In genomic region chr14:78776659-78777058, GRCm38 (mm10) we compare ENCODE assay signal across 12 mouse cellular contexts. TPM values are rescaled to one million over a fixed set of nuclear protein-coding genes. Genes with fewer than 3 reads are reported as not detected.
A peak's percentile ranks its signal among the peaks of the same experiment; 100 is the strongest.
DNase-seq lines count a peak whose midpoint lies in the region; ATAC-seq and TF ChIP-seq lines count a peak whose summit lies in the region.
"Had no signal": no experiment of that assay in that cellular context is flagged by ENCODE, and none has a peak within 500 bp of the region (broad histone marks: within the 10 kb centered on the region; RNA-seq: fewer than 3 reads in every experiment).

No protein-coding gene starts in this region.

- no peaks in the 10 kb centered on the region for H3K9me3 ChIP-seq in heart, embryonic 11.5 days (replicated peaks; ENCODE audit: control insufficient read depth, low read length)
- H3K9me3 ChIP-seq in lung, embryonic 14.5 days (ENCODE audit: low read depth, low read length): no peaks in the 10 kb centered on the region
- no peaks in the 10 kb centered on the region for H3K9me3 ChIP-seq in hindbrain, embryonic 14.5 days (ENCODE audit: control insufficient read depth, low read length)
- H3K9me3 ChIP-seq in stomach, embryonic 14.5 days (ENCODE audit: control insufficient read depth, low read depth, low read length): no peaks in the 10 kb centered on the region

- no peak for DNase-seq in heart, postnatal 10 days
- DNase-seq in lung, embryonic 14.5 days: no peak
- no peak for DNase-seq in lung, adult 18-20 months
- no peak for DNase-seq in hindbrain, embryonic 14.5 days (ENCODE audit: low spot score)
- DNase-seq in liver: no peak
- DNase-seq: cerebellum, adult 11 months; lung, postnatal 10 days had no signal

- H3K4me1 ChIP-seq in heart, embryonic 11.5 days (ENCODE audit: control insufficient read depth, insufficient read depth, low read length): no peaks in the 10 kb centered on the region
- no peaks in the 10 kb centered on the region for H3K4me1 ChIP-seq in lung, embryonic 14.5 days (ENCODE audit: insufficient read depth)
- peaks cover 21% of the 10 kb centered on the region for H3K4me1 ChIP-seq in hindbrain, embryonic 14.5 days (replicated peaks; ENCODE audit: control insufficient read depth, insufficient read depth, low read length)
- peaks cover 4% of the 10 kb centered on the region; the same call in 1 of the 2 replicates for H3K4me1 ChIP-seq in stomach, embryonic 14.5 days (ENCODE audit: control insufficient read depth, insufficient read depth, low read length)

- WGBS in heart, embryonic 11.5 days (ENCODE audit: insufficient replicate concordance): 20% methylated on average over 8 of the region's 8 CpGs
- WGBS in lung, embryonic 14.5 days: 27% methylated on average over 8 of the region's 8 CpGs
- WGBS in hindbrain, embryonic 14.5 days: 6% methylated on average over 8 of the region's 8 CpGs
- 20% methylated on average over 8 of the region's 8 CpGs for WGBS in stomach, embryonic 14.5 days

- H3K27ac ChIP-seq in heart, embryonic 11.5 days (ENCODE audit: low read depth, low read length): no peak overlapping the region
- no peak overlapping the region for H3K27ac ChIP-seq in lung, embryonic 14.5 days (ENCODE audit: low read depth)
- H3K27ac ChIP-seq in hindbrain, embryonic 14.5 days: no peak overlapping the region
- no peak overlapping the region for H3K27ac ChIP-seq in stomach, embryonic 14.5 days (ENCODE audit: low read length)

- no peak for ATAC-seq in heart, embryonic 11.5 days (replicated peaks; ENCODE audit: insufficient number of reproducible peaks, low FRiP score, low TSS enrichment)
- ATAC-seq in lung, embryonic 14.5 days (ENCODE audit: insufficient read depth): no peak
- ATAC-seq in hindbrain, embryonic 14.5 days (ENCODE audit: low FRiP score): no peak
- no peak for ATAC-seq in stomach, embryonic 14.5 days (ENCODE audit: insufficient number of reproducible peaks, insufficient read depth, low FRiP score, low read depth)
- ATAC-seq in granulocyte monocyte progenitor cell, adult 5-6 weeks (replicated peaks; ENCODE audit: poor library complexity, severe bottlenecking): no peak
- ATAC-seq: CD4-positive, CD25-positive, alpha-beta regulatory T cell, adult 4 months had no signal

- no peaks in the 10 kb centered on the region for H3K36me3 ChIP-seq in heart, embryonic 11.5 days (ENCODE audit: control insufficient read depth, insufficient read depth, low read length)
- H3K36me3 ChIP-seq in lung, embryonic 14.5 days (ENCODE audit: insufficient read depth): no peaks in the 10 kb centered on the region
- no peaks in the 10 kb centered on the region for H3K36me3 ChIP-seq in hindbrain, embryonic 14.5 days (replicated peaks; ENCODE audit: control insufficient read depth, insufficient read depth)
- no peaks in the 10 kb centered on the region for H3K36me3 ChIP-seq in stomach, embryonic 14.5 days (ENCODE audit: control insufficient read depth, insufficient read depth, low read length)

- H3K27me3 ChIP-seq in heart, embryonic 11.5 days (ENCODE audit: control insufficient read depth, insufficient read depth, low read length): no peaks in the 10 kb centered on the region
- no peaks in the 10 kb centered on the region for H3K27me3 ChIP-seq in lung, embryonic 14.5 days (ENCODE audit: insufficient read depth, low read length)
- H3K27me3 ChIP-seq in hindbrain, embryonic 14.5 days (ENCODE audit: control insufficient read depth, insufficient read depth, low read length): no peaks in the 10 kb centered on the region
- H3K27me3 ChIP-seq in stomach, embryonic 14.5 days (ENCODE audit: control insufficient read depth, insufficient read depth, low read length): no peaks in the 10 kb centered on the region

- H3K4me3 ChIP-seq in heart, embryonic 11.5 days (ENCODE audit: low read depth, low read length): no peak overlapping the region
- no peak overlapping the region for H3K4me3 ChIP-seq in lung, embryonic 14.5 days (ENCODE audit: low read depth, low read length)
- H3K4me3 ChIP-seq in hindbrain, embryonic 14.5 days (replicated peaks; ENCODE audit: low read length): peak overlapping the region; percentile 14; the same call in 1 of the 2 replicates
- H3K4me3 ChIP-seq in stomach, embryonic 14.5 days (ENCODE audit: low read depth, low read length): no peak overlapping the region
- H3K4me3 ChIP-seq: erythroblast, embryonic 14.5 days had no signal

- intact Hi-C loops in heart, postnatal 10 days (cut with DNase I): no loop called here

- H3K9ac ChIP-seq in heart, embryonic 11.5 days (ENCODE audit: low read depth, low read length): no peak overlapping the region
- H3K9ac ChIP-seq in lung, embryonic 14.5 days: no peak overlapping the region
- H3K9ac ChIP-seq in hindbrain, embryonic 14.5 days: peak overlapping the region; percentile 18; the same call in 1 of the 2 replicates
- H3K9ac ChIP-seq in stomach, embryonic 14.5 days (replicated peaks; ENCODE audit: low read depth, low read length): no peak overlapping the region

- peak overlapping the region; percentile 20; the same call in 1 of the 2 replicates for H3K4me2 ChIP-seq in heart, embryonic 11.5 days
- H3K4me2 ChIP-seq in lung, embryonic 14.5 days: 0 out of 2 replicates have a peak overlapping the region, but pooled peaks have one; percentile 3
- H3K4me2 ChIP-seq in hindbrain, embryonic 14.5 days (replicated peaks): peak overlapping the region; percentile 45
- peak overlapping the region; percentile 14 for H3K4me2 ChIP-seq in stomach, embryonic 14.5 days (replicated peaks; ENCODE audit: low read depth, low read length)

- TF ChIP-seq CTCF in lung, embryonic 14.5 days (IDR thresholded peaks at IDR 0.05; ENCODE audit: low read depth): no peak

RNA-seq across cellular contexts. Expression of gene Dgkh, which starts 44.1 kb away (rescaled TPM):
- 2.1 and 2.9 TPM in 2 replicates for polyA plus RNA-seq in heart, embryonic 11.5 days (2014; fragmentation: Nextera tagmentation; extraction: Ambion mirVana)
- 10 to 100 TPM; 15.9 to 16.0 TPM for total RNA-seq in heart, postnatal 10 days (2021)
- polyA plus RNA-seq in lung, embryonic 14.5 days (2014; fragmentation: Nextera tagmentation; extraction: Ambion mirVana): 3.0 and 3.4 TPM in 2 replicates
- 4.0 and 4.1 TPM in 2 replicates for polyA plus RNA-seq in hindbrain, embryonic 14.5 days (2014; fragmentation: Nextera tagmentation; extraction: Ambion mirVana)
- 2.7 and 3.0 TPM in 2 replicates for polyA plus RNA-seq in stomach, embryonic 14.5 days (2014; fragmentation: Nextera tagmentation; extraction: Ambion mirVana)
- 1.0 and 1.5 TPM in 2 replicates for total RNA-seq in granulocyte monocyte progenitor cell, adult 5-6 weeks (2014; fragmentation: Nextera tagmentation)
- total RNA-seq in granulocyte monocyte progenitor cell, adult 5-6 weeks (2017): 1.3 and 1.5 TPM in 2 replicates
- polyA plus RNA-seq: erythroblast, embryonic 14.5 days had no signal
